In the genomic region with DNA sequence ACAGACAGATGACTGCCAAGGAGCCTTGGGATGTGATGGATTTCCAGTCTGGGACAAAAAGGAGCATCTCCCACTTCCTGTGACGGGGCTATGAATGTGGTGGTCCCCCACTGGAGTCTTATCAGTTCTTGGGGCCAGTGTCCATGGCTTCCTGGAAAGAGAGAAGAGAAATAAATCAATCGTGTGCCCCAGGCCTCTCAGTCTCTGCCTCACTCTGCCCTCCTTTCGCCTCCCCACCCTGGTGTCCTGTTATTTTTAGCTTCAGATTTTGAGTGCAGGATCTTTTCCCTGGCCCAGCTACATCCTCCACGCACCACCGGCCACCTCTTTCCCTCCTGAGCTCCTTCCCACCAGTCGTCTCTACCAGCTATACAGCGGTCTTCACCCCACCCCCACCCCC, we compare ENCODE assay signal across 10 mouse cellular contexts. TPM values are rescaled to one million over a fixed set of nuclear protein-coding genes. Genes with fewer than 3 reads are reported as not detected.
A peak's percentile ranks its signal among the peaks of the same experiment; 100 is the strongest.
DNase-seq lines count a peak whose midpoint lies in the region; ATAC-seq and TF ChIP-seq lines count a peak whose summit lies in the region.
"Had no signal": no experiment of that assay in that cellular context is flagged by ENCODE, and none has a peak within 500 bp of the region (broad histone marks: within the 10 kb centered on the region; RNA-seq: fewer than 3 reads in every experiment).

No protein-coding gene starts in this region.

- H3K9me3 ChIP-seq in heart, postnatal 0 days (replicated peaks; ENCODE audit: control insufficient read depth, low read length): no peaks in the 10 kb centered on the region
- H3K9me3 ChIP-seq in embryonic facial prominence, embryonic 10.5 days: no peaks in the 10 kb centered on the region
- H3K9me3 ChIP-seq in hindbrain, embryonic 12.5 days (replicated peaks): no peaks in the 10 kb centered on the region
- H3K9me3 ChIP-seq in midbrain, embryonic 14.5 days (ENCODE audit: control insufficient read depth, low read length): no peaks in the 10 kb centered on the region

- DNase-seq in heart, postnatal 0 days (ENCODE audit: low spot score): no peak
- no peak for DNase-seq in heart, adult 2 months
- no peak for DNase-seq in embryonic facial prominence, embryonic 10.5 days (ENCODE audit: low spot score)
- no peak for DNase-seq in midbrain, embryonic 14.5 days
- no peak for DNase-seq in layer of hippocampus, adult 8-10 months (ENCODE audit: low spot score in 2 of 2)
- DNase-seq: kidney, adult 2 months had no signal

- intact Hi-C loops in heart, adult 2 months (cut with DNase I): no loop called here

- H3K4me3 ChIP-seq in heart, postnatal 0 days (ENCODE audit: low read depth, low read length): 0 out of 2 replicates have a peak overlapping the region, but pooled peaks have one; percentile 50
- H3K4me3 ChIP-seq in heart, adult 2 months: no peak overlapping the region
- peak overlapping the region; percentile 64 for H3K4me3 ChIP-seq in embryonic facial prominence, embryonic 10.5 days
- peak overlapping the region; percentile 49 for H3K4me3 ChIP-seq in hindbrain, embryonic 12.5 days
- H3K4me3 ChIP-seq in midbrain, embryonic 14.5 days (replicated peaks; ENCODE audit: low read depth, low read length): peak overlapping the region; percentile 47

- TF ChIP-seq EP300 in heart, postnatal 0 days (IDR thresholded peaks at IDR 0.05; ENCODE audit: low read depth): no peak
- no peak for TF ChIP-seq EP300 in heart, adult 2 months (IDR thresholded peaks at IDR 0.05; ENCODE audit: insufficient read depth, low read depth, low read length)

- H3K27ac ChIP-seq in heart, postnatal 0 days (ENCODE audit: low read depth): no peak overlapping the region
- H3K27ac ChIP-seq in heart, adult 2 months: no peak overlapping the region
- peak overlapping the region; percentile 71; the same call in 1 of the 2 replicates for H3K27ac ChIP-seq in embryonic facial prominence, embryonic 10.5 days (replicated peaks)
- H3K27ac ChIP-seq in hindbrain, embryonic 12.5 days: no peak overlapping the region; the same call in 1 of the 2 replicates
- peak overlapping the region; percentile 63; the same call in 1 of the 2 replicates for H3K27ac ChIP-seq in midbrain, embryonic 14.5 days (replicated peaks; ENCODE audit: low read depth, low read length)

- ATAC-seq in heart, postnatal 0 days (ENCODE audit: insufficient read depth, low read depth): no peak
- 0 out of 2 replicates have a peak, but pooled peaks have one; percentile 3 for ATAC-seq in hindbrain, embryonic 12.5 days (ENCODE audit: low FRiP score)
- no peak for ATAC-seq in midbrain, embryonic 14.5 days (ENCODE audit: low FRiP score, low TSS enrichment)
- no peak for ATAC-seq in erythroid progenitor cell, adult 5-6 weeks (replicated peaks; ENCODE audit: low FRiP score, poor library complexity, severe bottlenecking)
- ATAC-seq in granulocyte monocyte progenitor cell, adult 5-6 weeks (replicated peaks; ENCODE audit: poor library complexity, severe bottlenecking): no peak

- 26% methylated on average over 7 of the region's 7 CpGs for WGBS in heart, postnatal 0 days
- 46% methylated on average over 7 of the region's 7 CpGs for WGBS in heart, adult 2 months
- 60% methylated on average over 7 of the region's 7 CpGs for WGBS in embryonic facial prominence, embryonic 10.5 days
- WGBS in hindbrain, embryonic 12.5 days: 64% methylated on average over 7 of the region's 7 CpGs
- 68% methylated on average over 7 of the region's 7 CpGs for WGBS in midbrain, embryonic 14.5 days

- 0 out of 2 replicates have a peak overlapping the region, but pooled peaks have one; percentile 37 for H3K9ac ChIP-seq in heart, postnatal 0 days (replicated peaks; ENCODE audit: low read depth, low read length)
- H3K9ac ChIP-seq in heart, adult 2 months (ENCODE audit: low read depth, low read length): no peak overlapping the region
- peak overlapping the region; percentile 66; the same call in 1 of the 2 replicates for H3K9ac ChIP-seq in hindbrain, embryonic 12.5 days
- H3K9ac ChIP-seq in midbrain, embryonic 14.5 days (replicated peaks; ENCODE audit: low read length): peak overlapping the region; percentile 77; the same call in 1 of the 2 replicates

- peak overlapping the region; percentile 86 for H3K4me2 ChIP-seq in heart, postnatal 0 days (ENCODE audit: low read depth, low read length)
- H3K4me2 ChIP-seq in hindbrain, embryonic 12.5 days (replicated peaks): peak overlapping the region; percentile 87
- H3K4me2 ChIP-seq in midbrain, embryonic 14.5 days (ENCODE audit: low read length): peak overlapping the region; percentile 75

- H3K36me3 ChIP-seq in heart, postnatal 0 days (replicated peaks; ENCODE audit: control insufficient read depth, insufficient read depth, low read length): no peaks in the 10 kb centered on the region
- H3K36me3 ChIP-seq in heart, adult 2 months (ENCODE audit: control insufficient read depth, insufficient read depth, low read length): no peaks in the 10 kb centered on the region
- no peaks in the 10 kb centered on the region for H3K36me3 ChIP-seq in embryonic facial prominence, embryonic 10.5 days (replicated peaks)
- H3K36me3 ChIP-seq in hindbrain, embryonic 12.5 days: no peaks in the 10 kb centered on the region
- H3K36me3 ChIP-seq in midbrain, embryonic 14.5 days (ENCODE audit: control insufficient read depth, insufficient read depth, low read length): no peaks in the 10 kb centered on the region

- H3K27me3 ChIP-seq in heart, postnatal 0 days (ENCODE audit: control insufficient read depth, insufficient read depth, low read length): 0 out of 2 replicates have a peak, but pooled peaks cover 7% of the 10 kb centered on the region
- peaks cover 3% of the 10 kb centered on the region; the same call in 1 of the 2 replicates for H3K27me3 ChIP-seq in heart, adult 2 months (ENCODE audit: control insufficient read depth, insufficient read depth, low read length)
- peaks cover 84% of the 10 kb centered on the region for H3K27me3 ChIP-seq in embryonic facial prominence, embryonic 10.5 days (replicated peaks; ENCODE audit: low read depth, poor library complexity, severe bottlenecking)
- peaks cover 48% of the 10 kb centered on the region for H3K27me3 ChIP-seq in hindbrain, embryonic 12.5 days
- H3K27me3 ChIP-seq in midbrain, embryonic 14.5 days (ENCODE audit: control insufficient read depth, insufficient read depth, low read length): no peaks in the 10 kb centered on the region

- H3K79me2 ChIP-seq in heart, adult 2 months (replicated peaks; ENCODE audit: control insufficient read depth, insufficient read depth, low read length): no peaks in the 10 kb centered on the region

- no peak for TF ChIP-seq POLR2A in heart, adult 2 months (IDR thresholded peaks at IDR 0.05; ENCODE audit: insufficient read depth, low read depth, low read length)

- no peak for TF ChIP-seq CTCF in heart, postnatal 0 days (IDR thresholded peaks at IDR 0.05; ENCODE audit: low read depth)
- no peak for TF ChIP-seq CTCF in heart, adult 2 months (IDR thresholded peaks at IDR 0.05)

- H3K4me1 ChIP-seq in heart, postnatal 0 days (ENCODE audit: control insufficient read depth, insufficient read depth): peaks cover 7% of the 10 kb centered on the region; the same call in 1 of the 2 replicates
- no peaks in the 10 kb centered on the region for H3K4me1 ChIP-seq in heart, adult 2 months (ENCODE audit: control insufficient read depth, insufficient read depth, low read length)
- H3K4me1 ChIP-seq in embryonic facial prominence, embryonic 10.5 days: peaks cover 33% of the 10 kb centered on the region
- H3K4me1 ChIP-seq in hindbrain, embryonic 12.5 days: peaks cover 19% of the 10 kb centered on the region
- H3K4me1 ChIP-seq in midbrain, embryonic 14.5 days (ENCODE audit: control insufficient read depth, insufficient read depth, low read length): peaks cover 19% of the 10 kb centered on the region

RNA-seq across cellular contexts. Expression of a gene that starts 0.5 kb away (rescaled TPM):
- 1.7 and 4.1 TPM in 2 replicates for total RNA-seq in heart, postnatal 0 days (2014; rRNA removed; ENCODE audit: low replicate concordance)
- polyA plus RNA-seq in heart, postnatal 0 days (2015; fragmentation: Nextera tagmentation; extraction: Ambion mirVana): 1.3 and 1.5 TPM in 2 replicates
- total RNA-seq in heart, adult 2 months (2021): 1 to 10 TPM; 2.4 to 2.7 TPM
- polyA plus RNA-seq in heart, adult 2 months (2012; rRNA removed): 2.4 and 2.7 TPM in 2 replicates
- polyA plus RNA-seq in embryonic facial prominence, embryonic 10.5 days (2016; fragmentation: Nextera tagmentation; extraction: Ambion mirVana): 2.3 and 2.4 TPM in 2 replicates
- polyA plus RNA-seq in hindbrain, embryonic 12.5 days (2016; fragmentation: Nextera tagmentation; extraction: Ambion mirVana): 18.7 and 19.6 TPM in 2 replicates
- polyA plus RNA-seq in midbrain, embryonic 14.5 days (2014; fragmentation: Nextera tagmentation; extraction: Ambion mirVana): 64.3 and 83.3 TPM in 2 replicates
- 1,000 to 10,000 TPM in 3 of 4 experiments, 100 to 1,000 TPM in 1; 993 to 1,113 (median 1,027) TPM for total RNA-seq in layer of hippocampus, adult 8-10 months (2022)
- total RNA-seq in erythroid progenitor cell, adult 5-6 weeks (2015; ENCODE audit: low replicate concordance): not detected in 2 replicates
- total RNA-seq in erythroid progenitor cell, adult 5-6 weeks (2017; ENCODE audit: low replicate concordance): not detected in 2 replicates
- 0.23 TPM in 1 of 2 replicates, not detected in the other for total RNA-seq in granulocyte monocyte progenitor cell, adult 5-6 weeks (2014; fragmentation: Nextera tagmentation)
- not detected in 2 replicates for total RNA-seq in granulocyte monocyte progenitor cell, adult 5-6 weeks (2017)
- total RNA-seq: monocyte, adult 5-6 weeks had no signal

RNA-seq across cellular contexts. Expression of a gene that starts 9.5 kb away (rescaled TPM):
- not detected in 2 replicates for total RNA-seq in heart, postnatal 0 days (2014; rRNA removed; ENCODE audit: low replicate concordance)
- 0.95 TPM in 1 of 2 replicates, not detected in the other for polyA plus RNA-seq in heart, postnatal 0 days (2015; fragmentation: Nextera tagmentation; extraction: Ambion mirVana)
- total RNA-seq in heart, adult 2 months (2021): not detected
- 0.53 and 3.2 TPM in 2 replicates for polyA plus RNA-seq in heart, adult 2 months (2012; rRNA removed)
- 0.50 and 0.74 TPM in 2 replicates for polyA plus RNA-seq in embryonic facial prominence, embryonic 10.5 days (2016; fragmentation: Nextera tagmentation; extraction: Ambion mirVana)
- 3.9 and 5.2 TPM in 2 replicates for polyA plus RNA-seq in hindbrain, embryonic 12.5 days (2016; fragmentation: Nextera tagmentation; extraction: Ambion mirVana)
- polyA plus RNA-seq in midbrain, embryonic 14.5 days (2014; fragmentation: Nextera tagmentation; extraction: Ambion mirVana): 1.4 and 3.2 TPM in 2 replicates
- 1 to 10 TPM; 2.3 to 5.1 (median 3.3) TPM for total RNA-seq in layer of hippocampus, adult 8-10 months (2022)
- total RNA-seq in erythroid progenitor cell, adult 5-6 weeks (2015; ENCODE audit: low replicate concordance): not detected in 2 replicates
- not detected in 2 replicates for total RNA-seq in erythroid progenitor cell, adult 5-6 weeks (2017; ENCODE audit: low replicate concordance)
- total RNA-seq in granulocyte monocyte progenitor cell, adult 5-6 weeks (2014; fragmentation: Nextera tagmentation): not detected in 2 replicates
- 0.98 TPM in 1 of 2 replicates, not detected in the other for total RNA-seq in granulocyte monocyte progenitor cell, adult 5-6 weeks (2017)
- total RNA-seq: monocyte, adult 5-6 weeks had no signal

RNA-seq across cellular contexts. Expression of a gene that starts 13.7 kb away (rescaled TPM):
- 7.8 and 8.5 TPM in 2 replicates for total RNA-seq in heart, postnatal 0 days (2014; rRNA removed; ENCODE audit: low replicate concordance)
- polyA plus RNA-seq in heart, postnatal 0 days (2015; fragmentation: Nextera tagmentation; extraction: Ambion mirVana): 5.4 and 6.0 TPM in 2 replicates
- 10 to 100 TPM; 44.3 to 47.8 TPM for total RNA-seq in heart, adult 2 months (2021)
- polyA plus RNA-seq in heart, adult 2 months (2012; rRNA removed): 24.5 and 32.8 TPM in 2 replicates
- polyA plus RNA-seq in embryonic facial prominence, embryonic 10.5 days (2016; fragmentation: Nextera tagmentation; extraction: Ambion mirVana): 12.6 and 15.2 TPM in 2 replicates
- polyA plus RNA-seq in hindbrain, embryonic 12.5 days (2016; fragmentation: Nextera tagmentation; extraction: Ambion mirVana): 20.3 and 20.6 TPM in 2 replicates
- polyA plus RNA-seq in midbrain, embryonic 14.5 days (2014; fragmentation: Nextera tagmentation; extraction: Ambion mirVana): 24.4 and 32.3 TPM in 2 replicates
- 100 to 1,000 TPM; 138 to 158 (median 147) TPM for total RNA-seq in layer of hippocampus, adult 8-10 months (2022)
- 9.4 and 13.8 TPM in 2 replicates for total RNA-seq in erythroid progenitor cell, adult 5-6 weeks (2015; ENCODE audit: low replicate concordance)
- 0.15 and 0.51 TPM in 2 replicates for total RNA-seq in erythroid progenitor cell, adult 5-6 weeks (2017; ENCODE audit: low replicate concordance)
- 25.1 and 37.2 TPM in 2 replicates for total RNA-seq in granulocyte monocyte progenitor cell, adult 5-6 weeks (2014; fragmentation: Nextera tagmentation)
- 2.6 and 3.0 TPM in 2 replicates for total RNA-seq in granulocyte monocyte progenitor cell, adult 5-6 weeks (2017)

RNA-seq across cellular contexts. Expression of a gene that starts 14.2 kb away (rescaled TPM):
- not detected in 2 replicates for total RNA-seq in heart, postnatal 0 days (2014; rRNA removed; ENCODE audit: low replicate concordance)
- not detected in 2 replicates for polyA plus RNA-seq in heart, postnatal 0 days (2015; fragmentation: Nextera tagmentation; extraction: Ambion mirVana)
- 1 to 10 TPM in 1 of 2 experiments, not detected in 1; 1.9 TPM for total RNA-seq in heart, adult 2 months (2021)
- not detected in 2 replicates for polyA plus RNA-seq in heart, adult 2 months (2012; rRNA removed)
- polyA plus RNA-seq in embryonic facial prominence, embryonic 10.5 days (2016; fragmentation: Nextera tagmentation; extraction: Ambion mirVana): not detected in 2 replicates
- polyA plus RNA-seq in hindbrain, embryonic 12.5 days (2016; fragmentation: Nextera tagmentation; extraction: Ambion mirVana): not detected in 2 replicates
- not detected in 2 replicates for polyA plus RNA-seq in midbrain, embryonic 14.5 days (2014; fragmentation: Nextera tagmentation; extraction: Ambion mirVana)
- total RNA-seq in layer of hippocampus, adult 8-10 months (2022): 1 to 10 TPM in 1 of 4 experiments, not detected in 3; 5.1 TPM
- total RNA-seq in erythroid progenitor cell, adult 5-6 weeks (2015; ENCODE audit: low replicate concordance): not detected in 2 replicates
- not detected in 2 replicates for total RNA-seq in erythroid progenitor cell, adult 5-6 weeks (2017; ENCODE audit: low replicate concordance)
- total RNA-seq in granulocyte monocyte progenitor cell, adult 5-6 weeks (2014; fragmentation: Nextera tagmentation): not detected in 2 replicates
- not detected in 2 replicates for total RNA-seq in granulocyte monocyte progenitor cell, adult 5-6 weeks (2017)
- polyA plus RNA-seq: kidney, adult 2 months had no signal

RNA-seq across cellular contexts. Expression of a gene that starts 28.8 kb away (rescaled TPM):
- total RNA-seq in heart, postnatal 0 days (2014; rRNA removed; ENCODE audit: low replicate concordance): 119 and 153 TPM in 2 replicates
- 492 and 535 TPM in 2 replicates for polyA plus RNA-seq in heart, postnatal 0 days (2015; fragmentation: Nextera tagmentation; extraction: Ambion mirVana)
- 100 to 1,000 TPM; 280 to 314 TPM for total RNA-seq in heart, adult 2 months (2021)
- polyA plus RNA-seq in heart, adult 2 months (2012; rRNA removed): 296 and 328 TPM in 2 replicates
- polyA plus RNA-seq in embryonic facial prominence, embryonic 10.5 days (2016; fragmentation: Nextera tagmentation; extraction: Ambion mirVana): 425 and 454 TPM in 2 replicates
- 519 and 565 TPM in 2 replicates for polyA plus RNA-seq in hindbrain, embryonic 12.5 days (2016; fragmentation: Nextera tagmentation; extraction: Ambion mirVana)
- 689 and 844 TPM in 2 replicates for polyA plus RNA-seq in midbrain, embryonic 14.5 days (2014; fragmentation: Nextera tagmentation; extraction: Ambion mirVana)
- total RNA-seq in layer of hippocampus, adult 8-10 months (2022): 100 to 1,000 TPM; 311 to 385 (median 325) TPM
- 26.0 and 63.4 TPM in 2 replicates for total RNA-seq in erythroid progenitor cell, adult 5-6 weeks (2015; ENCODE audit: low replicate concordance)
- total RNA-seq in erythroid progenitor cell, adult 5-6 weeks (2017; ENCODE audit: low replicate concordance): 21.9 and 23.3 TPM in 2 replicates
- total RNA-seq in granulocyte monocyte progenitor cell, adult 5-6 weeks (2014; fragmentation: Nextera tagmentation): 177 and 222 TPM in 2 replicates
- 109 and 136 TPM in 2 replicates for total RNA-seq in granulocyte monocyte progenitor cell, adult 5-6 weeks (2017)

Comparison
In these comparisons a context has a peak if more than half of its experiments do, and no peak if none do; other contexts are left out.
1. H3K27ac ChIP-seq: peak in embryonic facial prominence, embryonic 10.5 days (single experiment) and midbrain, embryonic 14.5 days (single experiment); none in heart, postnatal 0 days (single experiment), heart, adult 2 months (single experiment) and hindbrain, embryonic 12.5 days (single experiment).
2. RNA of a gene that starts 0.5 kb away (total RNA-seq): 993 to 1,113 TPM in layer of hippocampus, adult 8-10 months; 2.4 to 2.7 TPM in heart, adult 2 months, 1.7 to 4.1 TPM in heart, postnatal 0 days, not detected in erythroid progenitor cell, adult 5-6 weeks and 0.23 TPM in granulocyte monocyte progenitor cell, adult 5-6 weeks; every median in the first group is over 100 times any median in the second.
3. Peak in every context shown above with its lines, with median percentiles within 50 percentile points of each other: H3K4me2 ChIP-seq.